Mouse (Mus musculus) thymus, adult 2 months (tissue): ENCODE results near the gene Tcea2.

Experiments
- CTCF ChIP-seq: fragments of 200-500 bp; IDR thresholded peaks from 2 replicates; pipeline ENCODE4 v1.5.1; 2012; ENCODE audit warnings: mild to moderate bottlenecking, control low read depth, low read length, moderate library complexity, borderline replicate concordance; ENCODE audit not compliant: control insufficient read depth, poor library complexity, insufficient read depth; ENCODE audit errors: extremely low read depth
- POLR2A ChIP-seq: fragments of 200-500 bp; IDR thresholded peaks from 2 replicates; pipeline ENCODE4 v1.6.1; 2012; ENCODE audit warnings: mild to moderate bottlenecking, low read length, control low read depth, moderate library complexity; ENCODE audit not compliant: control insufficient read depth, poor library complexity, insufficient read depth; ENCODE audit errors: extremely low read depth

- TF ChIP-seq CTCF (no peak), POLR2A (no peak)
These were observed 15.7 kb downstream of the Tcea2 start for GRCm38 (mm10) chr2:181695776-181696175.
